Mouse (Mus musculus) testis, adult 2 months (tissue): Measurements from ENCODE around the gene Jph3. TPM values are rescaled to one million over a fixed set of nuclear protein-coding genes. Genes with fewer than 3 reads are reported as not detected.

Source experiments
- H3K27ac ChIP-seq: fragments of 200-500 bp; 2 replicates; pipeline ENCODE4 v1.5.1; 2012; ENCODE audit warnings: low read depth, low read length; ENCODE audit not compliant: control insufficient read depth, insufficient read depth
- H3K27me3 ChIP-seq: fragments of 200-500 bp; 2 replicates; pipeline ENCODE4 v1.6.1; 2012; ENCODE audit warnings: mild to moderate bottlenecking, low read length, moderate library complexity; ENCODE audit not compliant: control insufficient read depth, insufficient read depth
- H3K36me3 ChIP-seq: fragments of 200-500 bp; 2 replicates; pipeline ENCODE4 v1.6.1; 2012; ENCODE audit warnings: mild to moderate bottlenecking, low read length; ENCODE audit not compliant: control insufficient read depth, insufficient read depth
- H3K4me1 ChIP-seq: fragments of 200-500 bp; 2 replicates; pipeline ENCODE4 v1.6.1; 2012; ENCODE audit warnings: low read length; ENCODE audit not compliant: control insufficient read depth, insufficient read depth
- H3K4me3 ChIP-seq: fragments of 200-500 bp; 2 replicates; pipeline ENCODE4 v1.5.1; 2012; ENCODE audit warnings: low read depth, mild to moderate bottlenecking, low read length, moderate library complexity, mixed read lengths; ENCODE audit not compliant: control insufficient read depth
- CTCF ChIP-seq: fragments of 200-500 bp; IDR thresholded peaks from 2 replicates; pipeline ENCODE4 v1.5.1; 2012; ENCODE audit warnings: low read depth, mild to moderate bottlenecking, inconsistent platforms, low read length, moderate library complexity; ENCODE audit not compliant: control insufficient read depth, insufficient read depth, insufficient replicate concordance
- POLR2A ChIP-seq: fragments of 200-500 bp; IDR thresholded peaks from 2 replicates; pipeline ENCODE4 v1.6.1; 2012; ENCODE audit warnings: low read depth, mild to moderate bottlenecking, inconsistent platforms, low read length, moderate library complexity; ENCODE audit not compliant: control insufficient read depth
- polyA plus RNA-seq: library from polyadenylated mRNA; depleted of rRNA; stranded (reverse); fragments of >200 nt; gene quantifications from 2 replicates; pipeline ENCODE4 v1.2.3, GENCODE M21; 2012

Jph3 gene
- polyA plus RNA-seq, 1 experiment: 3.1 TPM

DNA sequence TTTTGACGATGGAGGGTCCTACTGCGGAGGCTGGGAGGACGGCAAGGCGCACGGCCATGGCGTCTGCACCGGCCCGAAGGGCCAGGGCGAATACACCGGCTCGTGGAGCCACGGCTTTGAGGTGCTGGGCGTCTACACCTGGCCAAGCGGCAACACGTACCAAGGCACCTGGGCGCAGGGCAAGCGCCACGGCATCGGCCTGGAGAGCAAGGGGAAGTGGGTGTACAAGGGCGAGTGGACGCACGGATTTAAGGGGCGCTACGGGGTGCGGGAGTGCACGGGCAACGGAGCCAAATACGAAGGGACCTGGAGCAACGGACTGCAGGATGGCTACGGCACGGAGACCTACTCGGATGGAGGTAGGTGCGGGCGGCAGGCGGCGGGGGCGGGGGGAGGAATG lies 1.2 kb downstream of the Jph3 start:
- H3K27me3 ChIP-seq: no peaks in the 10 kb centered on the region
- peak overlapping the region; percentile 16 for H3K4me3 ChIP-seq
- peaks cover 12% of the 10 kb centered on the region for H3K4me1 ChIP-seq
- TF ChIP-seq POLR2A (no peak), CTCF (no peak)
- H3K27ac ChIP-seq: no peak overlapping the region
- H3K36me3 ChIP-seq: no peaks in the 10 kb centered on the region

DNA sequence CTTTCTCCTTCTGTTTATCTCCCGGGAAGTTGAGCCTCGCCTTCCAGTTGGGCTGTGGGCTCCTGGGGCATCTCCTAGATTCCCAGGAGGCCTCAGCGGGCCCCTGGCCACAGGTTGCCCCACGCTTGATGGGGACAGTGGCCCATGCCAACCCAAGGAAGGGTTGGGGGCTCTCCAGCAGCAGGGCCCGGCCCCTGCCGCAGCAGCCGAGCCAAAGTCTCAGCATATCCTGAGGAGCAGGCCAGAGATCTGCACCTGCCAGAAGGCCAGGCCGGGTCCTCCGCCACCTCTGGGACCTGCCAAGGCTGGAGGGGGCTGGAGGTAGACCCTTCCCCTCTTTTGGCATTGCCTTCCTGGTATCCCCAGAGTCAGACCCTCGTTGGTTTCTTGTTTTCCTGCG lies 1.6 kb downstream of the Jph3 start:
- Histone ChIP-seq H3K27me3 (no peaks in the 10 kb centered on the region), H3K4me3 (no peak overlapping the region), H3K27ac (no peak overlapping the region), H3K4me1 (peaks cover 12% of the 10 kb centered on the region), H3K36me3 (no peaks in the 10 kb centered on the region)
- TF ChIP-seq CTCF (no peak), POLR2A (no peak)

DNA sequence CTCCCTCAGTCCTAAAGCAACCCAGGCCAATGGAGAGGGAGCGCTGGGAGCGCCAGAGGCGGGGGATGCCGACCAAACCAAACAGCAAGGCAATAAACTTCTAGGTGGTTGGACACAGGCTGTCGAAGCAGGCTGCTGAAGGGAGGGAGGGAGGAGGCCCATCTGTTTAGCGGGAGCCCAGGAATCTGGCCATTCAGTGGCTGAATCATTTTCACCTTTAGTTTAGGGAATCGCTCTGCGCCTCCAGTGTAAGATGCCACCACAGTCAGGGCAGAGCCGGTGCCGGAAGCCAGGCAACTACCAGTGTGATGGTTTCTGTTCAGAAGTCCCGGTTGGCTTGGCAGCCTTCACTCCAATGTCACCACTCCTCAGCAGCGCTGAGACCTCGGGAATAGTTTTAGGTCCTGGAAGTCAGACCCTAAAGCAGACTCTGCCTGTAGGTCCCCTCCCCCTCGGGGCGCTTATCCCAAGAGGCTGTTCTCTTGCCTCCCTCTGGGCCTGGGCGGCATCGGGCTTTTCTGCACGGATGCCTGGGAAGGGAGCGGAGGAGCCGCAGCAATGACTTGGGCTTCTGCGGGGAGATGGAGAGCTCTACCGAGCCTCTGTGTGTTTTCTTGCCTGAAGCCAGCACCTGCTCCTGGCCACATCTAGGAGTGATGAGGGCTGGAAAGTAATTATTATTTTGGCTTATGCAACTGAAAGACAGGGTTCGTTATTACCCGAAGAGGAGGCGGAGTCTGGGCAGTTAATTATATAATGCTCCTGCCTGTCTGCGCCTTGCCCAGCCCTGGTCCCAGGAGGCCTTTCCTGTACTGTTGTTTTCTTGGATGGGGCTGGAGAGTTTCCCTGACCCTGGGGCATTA lies 2.3 kb downstream of the Jph3 start:
- no peak overlapping the region for H3K4me3 ChIP-seq
- H3K4me1 ChIP-seq: peaks cover 12% of the 10 kb centered on the region
- no peak overlapping the region for H3K27ac ChIP-seq
- H3K36me3 ChIP-seq: no peaks in the 10 kb centered on the region
- no peaks in the 10 kb centered on the region for H3K27me3 ChIP-seq
- no peak for TF ChIP-seq CTCF
- TF ChIP-seq POLR2A: no peak

DNA sequence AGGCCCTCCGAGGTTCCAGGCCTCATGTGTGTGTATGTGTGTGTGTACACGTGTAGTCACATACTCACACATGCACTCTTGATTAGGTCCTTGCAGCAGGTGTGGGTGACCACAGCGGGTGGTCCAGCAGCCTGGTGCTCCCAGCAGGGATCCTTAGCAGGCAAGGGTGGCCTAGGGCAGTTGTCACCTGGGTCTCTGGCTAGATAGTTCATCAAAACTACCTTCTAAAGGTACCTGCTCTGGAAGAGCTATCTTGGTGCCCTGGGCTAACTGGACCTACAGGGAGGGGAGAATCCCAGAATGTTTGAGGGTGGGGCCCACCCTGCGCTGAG lies 2.9 kb downstream of the Jph3 start:
- no peak for TF ChIP-seq POLR2A
- TF ChIP-seq CTCF: no peak
- Histone ChIP-seq H3K4me3 (no peak overlapping the region), H3K27me3 (no peaks in the 10 kb centered on the region), H3K4me1 (peaks cover 12% of the 10 kb centered on the region), H3K36me3 (no peaks in the 10 kb centered on the region), H3K27ac (no peak overlapping the region)

DNA sequence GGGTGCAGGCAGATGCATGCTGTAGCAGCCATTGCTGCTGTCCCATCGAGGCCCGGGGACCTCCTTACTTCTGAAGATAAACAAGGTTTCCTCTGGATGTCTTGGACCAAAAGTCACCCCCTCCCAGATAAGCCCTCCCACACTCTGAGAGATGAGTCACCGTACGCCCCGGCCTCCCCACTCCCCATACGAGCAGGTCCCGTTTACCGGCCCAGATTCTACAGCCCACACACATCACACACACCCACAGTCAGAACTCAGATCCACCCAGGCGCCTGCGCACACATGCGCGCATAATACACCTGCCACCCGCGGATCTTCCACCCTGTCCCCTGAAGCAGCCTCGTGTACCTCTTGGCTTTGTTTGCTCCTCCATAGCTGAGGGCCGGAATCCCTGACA lies 4.8 kb downstream of the Jph3 start:
- TF ChIP-seq CTCF (no peak), POLR2A (no peak)
- H3K27me3 ChIP-seq: no peaks in the 10 kb centered on the region
- peaks cover 12% of the 10 kb centered on the region for H3K4me1 ChIP-seq
- H3K27ac ChIP-seq: no peak overlapping the region
- H3K4me3 ChIP-seq: no peak overlapping the region
- no peaks in the 10 kb centered on the region for H3K36me3 ChIP-seq

DNA sequence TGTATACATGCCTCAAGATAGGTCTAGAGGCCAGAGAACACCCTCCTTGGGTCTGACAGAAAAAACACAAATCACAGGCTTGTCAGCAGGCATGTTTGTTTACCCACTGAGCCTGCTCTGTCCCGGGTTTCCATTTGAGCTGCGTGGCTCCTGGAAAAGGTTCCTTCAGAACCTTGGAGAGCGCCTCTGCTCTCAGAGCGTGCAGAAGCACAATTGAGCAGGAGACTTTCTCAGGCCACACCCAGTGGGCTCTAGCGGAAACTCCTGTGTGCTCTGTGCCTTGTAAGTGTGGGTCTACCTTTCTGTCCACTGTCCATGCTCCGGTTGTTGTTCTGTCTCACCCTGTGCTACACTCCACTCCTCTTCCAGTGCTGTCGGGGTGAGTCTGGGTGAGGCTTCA lies 6.8 kb downstream of the Jph3 start:
- Histone ChIP-seq H3K4me3 (no peak overlapping the region), H3K27me3 (no peaks in the 10 kb centered on the region), H3K4me1 (peaks cover 2% of the 10 kb centered on the region), H3K27ac (no peak overlapping the region), H3K36me3 (no peaks in the 10 kb centered on the region)
- TF ChIP-seq CTCF (no peak), POLR2A (no peak)

DNA sequence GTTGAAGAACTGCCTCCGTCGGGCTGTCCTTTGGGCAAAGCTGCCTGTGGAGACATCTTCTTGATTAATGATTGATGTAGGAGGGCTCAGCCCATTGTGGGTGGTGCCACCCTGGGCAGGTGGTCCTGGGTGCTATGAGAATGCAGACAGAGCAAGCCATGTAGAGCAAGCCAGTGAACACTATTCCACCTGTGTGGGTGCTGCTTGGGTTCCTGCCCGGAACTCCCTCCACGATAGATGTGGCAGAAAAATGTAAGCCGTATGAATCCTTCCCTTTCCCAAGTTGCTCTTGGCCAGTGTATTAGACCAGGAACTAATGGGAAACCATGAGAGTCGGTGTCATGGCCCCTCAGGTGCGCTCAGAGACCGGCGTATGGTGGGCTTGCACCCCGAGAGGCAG lies 11.3 kb downstream of the Jph3 start:
- Histone ChIP-seq H3K36me3 (no peaks in the 10 kb centered on the region), H3K4me1 (no peaks in the 10 kb centered on the region), H3K4me3 (no peak overlapping the region), H3K27ac (no peak overlapping the region), H3K27me3 (no peaks in the 10 kb centered on the region)
- TF ChIP-seq CTCF (no peak), POLR2A (no peak)
